Mouse (Mus musculus) erythroblast, embryonic 14.5 days (primary cell): ENCODE measurements around the gene Psmd3.

Experiments
- GATA1 ChIP-seq: IDR thresholded peaks from 2 replicates; pipeline ENCODE4 v1.6.1; 2012; ENCODE audit warnings: low read length, inconsistent platforms, mixed read lengths
- TAL1 ChIP-seq: IDR thresholded peaks from 3 replicates; pipeline ENCODE4 v1.6.1; 2012; ENCODE audit warnings: low read length, inconsistent platforms, mixed read lengths

DNA sequence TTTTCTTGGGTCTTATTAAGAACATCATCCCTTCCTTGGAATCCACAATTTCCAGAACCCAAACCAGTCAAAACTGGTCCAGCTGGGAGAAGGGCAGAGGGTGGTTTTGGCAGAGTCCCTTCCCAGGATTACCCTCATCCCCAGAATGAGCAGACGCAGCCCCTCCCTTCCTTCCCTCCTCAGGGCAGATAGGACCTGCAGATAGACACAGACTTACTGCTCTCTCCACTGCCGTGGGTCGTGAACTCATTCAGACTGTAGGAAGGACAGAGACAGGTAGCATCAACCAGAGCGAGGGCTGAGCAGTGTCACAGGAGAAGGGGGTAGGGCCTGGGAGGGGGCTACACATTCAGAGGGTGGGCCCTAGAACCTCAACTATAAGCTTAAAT lies 28.7 kb downstream of the Psmd3 start:
- no peak for TF ChIP-seq TAL1
- no peak for TF ChIP-seq GATA1
